Mouse (Mus musculus) liver, embryonic 15.5 days (tissue): ENCODE measurements around the gene A430033K04Rik. TPM values are rescaled to one million over a fixed set of nuclear protein-coding genes. Genes with fewer than 3 reads are reported as not detected.

Source experiments
- ATAC-seq: fragments of 200-750 bp; cut with Nextera tagmentation; 2 replicates; pipeline ENCODE4 v1.8.0; 2017; ENCODE audit warnings: moderate number of reproducible peaks, mild to moderate bottlenecking, moderate library complexity; ENCODE audit not compliant: insufficient read depth
- H3K27ac ChIP-seq: fragments of 300-500 bp; sonication (generic); replicated peaks from 2 replicates; pipeline ENCODE4 v1.5.1; 2015; ENCODE audit warnings: mild to moderate bottlenecking, inconsistent platforms
- H3K27me3 ChIP-seq: fragments of 300-500 bp; sonication (generic); 2 replicates; pipeline ENCODE4 v1.6.1; 2015; ENCODE audit warnings: mild to moderate bottlenecking, inconsistent platforms
- H3K36me3 ChIP-seq: fragments of 300-500 bp; sonication (generic); replicated peaks from 2 replicates; pipeline ENCODE4 v1.6.1; 2015; ENCODE audit warnings: moderate library complexity, mild to moderate bottlenecking, inconsistent platforms
- H3K4me1 ChIP-seq: fragments of 300-500 bp; sonication (generic); replicated peaks from 2 replicates; pipeline ENCODE4 v1.6.1; 2015; ENCODE audit warnings: inconsistent platforms
- H3K4me2 ChIP-seq: fragments of 300-500 bp; sonication (generic); 2 replicates; pipeline ENCODE4 v1.6.1; 2015; ENCODE audit warnings: moderate library complexity, mild to moderate bottlenecking, inconsistent platforms
- H3K4me3 ChIP-seq: fragments of 300-500 bp; sonication (generic); replicated peaks from 2 replicates; pipeline ENCODE4 v1.5.1; 2015; ENCODE audit warnings: mild to moderate bottlenecking, inconsistent platforms
- H3K9ac ChIP-seq: fragments of 300-500 bp; sonication (generic); 2 replicates; pipeline ENCODE4 v1.6.1; 2015; ENCODE audit warnings: moderate library complexity, mild to moderate bottlenecking, inconsistent platforms
- H3K9me3 ChIP-seq: fragments of 300-500 bp; sonication (generic); replicated peaks from 2 replicates; pipeline ENCODE4 v1.6.1; 2016; ENCODE audit warnings: inconsistent platforms
- WGBS: fragments of 180-500 bp; shearing (Covaris S2); methylation state at CpG from one replicate; pipeline ENCODE4 v1.1.7; 2015; ENCODE audit warnings: mixed read lengths; ENCODE audit not compliant: insufficient replicate concordance; 5-methylcytosine and 5-hydroxymethylcytosine counted together
- polyA plus RNA-seq: library from polyadenylated mRNA; unstranded; fragments of >200 nt; fragmentation: Nextera tagmentation; extraction: Ambion mirVana; gene quantifications from 2 replicates; pipeline ENCODE4 v1.2.1, GENCODE M21; 2015

Gene A430033K04Rik
- 3.7 and 3.8 TPM in 2 replicates for polyA plus RNA-seq

GRCm38 (mm10) chr5:138622645-138623477 lies at the start of gene A430033K04Rik:
Gene A430033K04Rik (plus strand): TSS chr5:138622859.
- Histone ChIP-seq H3K4me3 (peak within 1 kb of the TSS; percentile 81), H3K4me1 (peaks cover 29% of the 10 kb centered on the region), H3K9ac (peak within 1 kb of the TSS; percentile 81), H3K27me3 (no peaks in the 10 kb centered on the region), H3K4me2 (peak within 1 kb of the TSS; percentile 84), H3K9me3 (no peaks in the 10 kb centered on the region), H3K36me3 (no peaks in the 10 kb centered on the region), H3K27ac (peak within 1 kb of the TSS; percentile 80)
- peak; percentile 85 for ATAC-seq
- under 1% methylated on average over 30 of the region's 30 CpGs for WGBS

DNA sequence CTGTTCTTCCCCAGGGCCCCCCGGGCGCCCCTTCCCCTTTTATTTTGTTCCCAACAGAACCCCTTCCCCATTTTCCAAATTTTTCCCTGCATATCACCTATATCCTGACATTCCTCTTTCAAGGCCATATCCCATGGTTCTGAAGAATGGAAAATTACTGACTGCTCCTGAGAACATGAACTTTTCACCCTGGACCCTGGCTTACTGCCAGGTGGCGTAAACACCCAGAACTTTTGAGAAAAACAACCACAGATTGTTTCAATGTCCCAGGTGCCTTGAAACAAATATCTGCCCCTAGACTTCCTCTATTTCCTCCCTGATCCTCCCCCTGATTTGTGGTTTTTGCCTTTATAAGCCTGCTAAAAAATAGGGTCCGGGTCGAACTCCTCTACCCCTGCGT lies 35.3 kb upstream of the A430033K04Rik start:
- H3K27me3 ChIP-seq = no peaks in the 10 kb centered on the region
- 73% methylated on average over 6 of the region's 6 CpGs for WGBS
- H3K9me3 ChIP-seq = no peaks in the 10 kb centered on the region
- H3K4me1 ChIP-seq = no peaks in the 10 kb centered on the region
- H3K36me3 ChIP-seq = no peaks in the 10 kb centered on the region
- H3K4me3 ChIP-seq = no peak overlapping the region
- no peak overlapping the region for H3K4me2 ChIP-seq
- no peak for ATAC-seq
- H3K9ac ChIP-seq = no peak overlapping the region
- H3K27ac ChIP-seq = no peak overlapping the region

DNA sequence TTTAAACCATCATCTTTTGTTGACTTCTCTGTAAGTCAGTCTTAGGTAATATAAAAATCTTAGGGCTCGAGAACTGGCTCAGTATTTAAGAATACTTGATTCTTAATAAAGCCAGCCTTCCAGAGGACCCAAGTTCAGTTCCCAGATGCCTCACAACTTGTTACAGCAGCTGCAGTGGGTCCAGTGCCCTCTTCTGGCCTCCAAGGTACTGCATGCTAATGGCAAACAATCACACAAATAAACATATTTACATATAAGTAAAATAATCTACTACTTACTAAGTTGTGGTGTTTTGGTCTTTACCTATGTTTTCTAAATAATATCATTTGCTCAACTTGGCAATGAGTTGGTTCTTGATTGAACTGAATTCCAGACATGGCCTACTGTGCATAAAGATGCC lies 4.3 kb upstream of the A430033K04Rik start:
- Histone ChIP-seq H3K9ac (no peak overlapping the region), H3K4me1 (peaks cover 13% of the 10 kb centered on the region)
- 84% methylated on average over 1 of the region's 1 CpGs for WGBS

GRCm38 (mm10) chr5:138619211-138620128 lies 3.2 kb upstream of the A430033K04Rik start, which contains the start of gene Zfp68:
Gene Zfp68 (minus strand): TSS chr5:138619761.
- Histone ChIP-seq H3K4me3 (peak within 1 kb of the TSS; percentile 75), H3K4me1 (peaks cover 24% of the 10 kb centered on the region), H3K27me3 (no peaks in the 10 kb centered on the region), H3K9me3 (no peaks in the 10 kb centered on the region), H3K27ac (peak within 1 kb of the TSS; percentile 87), H3K9ac (peak within 1 kb of the TSS; percentile 71), H3K36me3 (peaks cover 28% of the 10 kb centered on the region), H3K4me2 (peak within 1 kb of the TSS; percentile 73)
- ATAC-seq = peak; percentile 95
- whole genome bisulfite sequencing = under 1% methylated on average over 43 of the region's 43 CpGs

More for the DNA sequence above, 4.3 kb upstream of the A430033K04Rik start:
- Histone ChIP-seq H3K27me3 (no peaks in the 10 kb centered on the region), H3K27ac (no peak overlapping the region), H3K9me3 (no peaks in the 10 kb centered on the region), H3K36me3 (peaks cover 39% of the 10 kb centered on the region), H3K4me3 (peak overlapping the region; percentile 75), H3K4me2 (peak overlapping the region; percentile 73)
- ATAC-seq = no peak

DNA sequence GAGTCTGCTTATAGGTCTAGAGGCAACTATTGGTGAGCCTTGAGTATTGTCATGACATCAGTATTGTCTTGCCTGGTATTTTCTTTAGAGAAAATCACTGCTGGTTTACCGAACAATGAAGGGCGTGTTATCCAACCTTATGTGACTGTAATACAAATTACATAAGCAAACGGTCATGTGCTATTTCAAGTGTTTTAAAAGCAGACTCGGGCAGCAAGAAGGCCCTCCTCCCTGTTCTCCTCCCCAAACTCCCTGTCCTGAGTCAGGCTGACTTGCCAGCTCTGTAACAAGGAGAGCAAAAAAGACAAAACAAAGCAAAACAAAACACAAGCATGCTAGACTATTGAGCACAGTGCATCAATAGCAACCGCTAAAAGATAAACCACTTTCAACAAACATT lies 1.8 kb upstream of the A430033K04Rik start:
- Histone ChIP-seq H3K36me3 (peaks cover 15% of the 10 kb centered on the region), H3K4me2 (no peak overlapping the region), H3K27me3 (no peaks in the 10 kb centered on the region), H3K4me1 (peaks cover 29% of the 10 kb centered on the region), H3K9me3 (no peaks in the 10 kb centered on the region), H3K9ac (no peak overlapping the region), H3K27ac (no peak overlapping the region), H3K4me3 (no peak overlapping the region)
- no peak for ATAC-seq
- 75% methylated on average over 5 of the region's 5 CpGs for WGBS

DNA sequence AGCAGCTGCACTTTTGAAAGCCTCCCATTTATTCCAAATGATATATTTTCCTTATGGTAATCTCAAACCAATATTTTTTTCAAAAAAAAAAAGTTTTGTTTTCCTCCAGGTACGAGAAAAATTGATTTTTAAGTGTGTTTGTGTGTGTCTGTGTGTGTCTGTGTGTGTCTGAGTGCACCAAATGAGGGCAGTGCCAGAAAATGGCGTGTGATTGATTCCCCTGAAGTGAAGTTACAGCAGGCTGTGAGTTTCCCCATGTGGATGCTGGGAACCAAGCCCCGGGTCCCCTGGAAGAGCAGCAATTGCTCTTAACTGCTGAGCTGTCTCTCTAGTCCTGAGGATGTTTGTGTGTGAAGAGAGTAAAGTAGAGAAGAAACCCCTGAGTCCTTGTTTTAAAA lies 818 bp downstream of the A430033K04Rik start:
- 12% methylated on average over 3 of the region's 3 CpGs for WGBS
- H3K9me3 ChIP-seq = no peaks in the 10 kb centered on the region
- peaks cover 25% of the 10 kb centered on the region for H3K4me1 ChIP-seq
- peak overlapping the region; percentile 81 for H3K9ac ChIP-seq
- H3K27me3 ChIP-seq = no peaks in the 10 kb centered on the region
- ATAC-seq = no peak
- H3K4me2 ChIP-seq = peak overlapping the region; percentile 84
- no peaks in the 10 kb centered on the region for H3K36me3 ChIP-seq
- peak overlapping the region; percentile 80; the same call in 1 of the 2 replicates for H3K27ac ChIP-seq
- H3K4me3 ChIP-seq = peak overlapping the region; percentile 81

DNA sequence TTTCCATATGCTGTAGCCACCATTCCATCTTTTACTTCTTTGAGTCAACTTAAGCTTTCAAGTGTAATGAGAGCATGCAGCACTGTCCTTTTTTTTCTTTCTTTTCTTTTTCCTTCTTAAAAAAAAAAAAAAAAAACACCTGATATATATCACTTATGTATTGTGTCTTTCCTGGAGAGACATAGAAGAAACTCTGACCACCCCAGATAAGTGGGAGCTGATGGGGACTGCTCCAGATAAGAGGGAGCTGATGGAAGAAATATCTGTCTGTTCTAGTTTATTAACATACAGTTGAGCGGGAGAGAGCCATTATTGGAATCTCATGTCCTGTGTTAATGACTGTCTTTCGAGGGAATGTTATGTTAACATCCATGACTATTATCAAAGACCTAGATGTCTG lies 13.8 kb downstream of the A430033K04Rik start:
- Histone ChIP-seq H3K4me3 (no peak overlapping the region), H3K9ac (no peak overlapping the region), H3K36me3 (peaks cover 41% of the 10 kb centered on the region), H3K27ac (no peak overlapping the region), H3K27me3 (no peaks in the 10 kb centered on the region), H3K4me2 (no peak overlapping the region), H3K9me3 (no peaks in the 10 kb centered on the region; the same call in 1 of the 2 replicates), H3K4me1 (no peaks in the 10 kb centered on the region)
- ATAC-seq = no peak
- WGBS = 45% methylated on average over 2 of the region's 2 CpGs

GRCm38 (mm10) chr5:138641081-138641480 lies 18.4 kb downstream of the A430033K04Rik start:
- Histone ChIP-seq H3K27ac (no peak overlapping the region), H3K4me2 (no peak overlapping the region), H3K4me1 (no peaks in the 10 kb centered on the region), H3K4me3 (no peak overlapping the region), H3K36me3 (peaks cover 58% of the 10 kb centered on the region), H3K27me3 (no peaks in the 10 kb centered on the region), H3K9ac (no peak overlapping the region), H3K9me3 (no peaks in the 10 kb centered on the region; the same call in 1 of the 2 replicates)
- 83% methylated on average over 3 of the region's 3 CpGs for WGBS
- no peak for ATAC-seq

DNA sequence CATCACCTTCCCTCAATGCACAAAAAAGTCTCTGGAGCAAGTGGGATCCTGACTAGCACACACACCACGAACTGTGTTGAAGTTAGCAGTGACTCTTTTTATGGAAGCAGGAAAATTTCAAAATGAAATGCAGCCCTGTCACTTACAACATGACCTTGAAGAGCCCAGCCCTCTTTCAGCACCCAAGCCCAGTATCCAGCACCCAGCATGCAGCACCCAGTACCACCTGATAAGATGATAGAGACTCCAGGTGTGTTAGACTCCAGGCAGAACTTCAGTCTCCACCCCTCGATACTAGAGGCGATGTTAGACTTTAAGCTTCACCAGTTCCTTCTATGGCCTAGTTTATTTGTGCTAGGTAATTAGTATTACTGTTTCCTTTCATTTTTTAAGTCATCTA lies 19.1 kb downstream of the A430033K04Rik start:
- Histone ChIP-seq H3K9me3 (no peaks in the 10 kb centered on the region; the same call in 1 of the 2 replicates), H3K27me3 (no peaks in the 10 kb centered on the region), H3K4me1 (no peaks in the 10 kb centered on the region), H3K9ac (no peak overlapping the region), H3K27ac (no peak overlapping the region), H3K36me3 (peaks cover 58% of the 10 kb centered on the region), H3K4me3 (no peak overlapping the region), H3K4me2 (no peak overlapping the region)
- 58% methylated on average over 3 of the region's 3 CpGs for WGBS
- no peak for ATAC-seq

DNA sequence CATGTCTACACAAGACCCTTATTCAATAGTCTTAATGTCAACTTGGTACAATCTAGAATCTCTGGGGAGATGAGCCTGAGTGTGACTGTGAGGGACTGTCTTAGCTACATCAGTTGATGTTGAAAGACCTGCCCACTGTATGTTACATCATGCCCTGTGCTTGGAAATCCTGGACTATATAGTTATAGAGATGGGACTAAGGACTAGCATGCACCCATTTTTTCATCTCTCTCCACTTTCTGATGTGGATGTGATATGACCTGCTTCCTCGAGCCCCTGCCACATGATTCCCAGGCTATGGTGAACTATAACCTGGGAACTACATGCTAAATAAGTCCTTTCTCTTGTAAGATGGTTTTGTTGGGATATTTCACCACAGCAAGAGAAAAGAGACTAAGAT lies 30.3 kb downstream of the A430033K04Rik start:
- Histone ChIP-seq H3K27ac (no peak overlapping the region), H3K27me3 (no peaks in the 10 kb centered on the region), H3K9ac (no peak overlapping the region), H3K9me3 (no peaks in the 10 kb centered on the region), H3K36me3 (peaks cover 16% of the 10 kb centered on the region), H3K4me3 (no peak overlapping the region), H3K4me2 (no peak overlapping the region), H3K4me1 (no peaks in the 10 kb centered on the region)
- ATAC-seq = no peak
- 55% methylated on average over 1 of the region's 1 CpGs for WGBS
